Mouse (Mus musculus) spleen, adult 2 months (tissue): ENCODE measurements around the gene Sike1.

Experiments
- CTCF ChIP-seq: fragments of 200-500 bp; IDR thresholded peaks from 2 replicates; pipeline ENCODE4 v1.5.1; 2011; ENCODE audit warnings: mild to moderate bottlenecking, inconsistent platforms; ENCODE audit not compliant: insufficient read depth, insufficient read length, insufficient replicate concordance; ENCODE audit errors: extremely low read depth
- POLR2A ChIP-seq: fragments of 200-500 bp; IDR thresholded peaks from 2 replicates; pipeline ENCODE4 v1.6.1; 2011; ENCODE audit warnings: low read depth, low read length, inconsistent platforms

GRCm38 (mm10) chr3:102995233-102995604 is 289 bp upstream of the Sike1 start:
- TF ChIP-seq POLR2A (no peak), CTCF (no peak)
